Mouse (Mus musculus): Measurements from ENCODE around the gene Nmrk1. TPM values are rescaled to one million over a fixed set of nuclear protein-coding genes. Genes with fewer than 3 reads are reported as not detected.

The Nmrk1 gene
- polyA plus RNA-seq, 1 experiment from 2014 or later = 6.7 TPM

GRCm38 (mm10) chr19:18692768-18693167 lies 61.0 kb downstream of the Nmrk1 start:
- peaks cover 4% of the 10 kb centered on the region; the same call in 1 of the 2 replicates for H3K36me3 ChIP-seq (ENCODE audit: control insufficient read depth, insufficient read depth, low read length)
- H3K4me3 ChIP-seq (ENCODE audit: low read depth, low read length) = no peak overlapping the region
- no peak overlapping the region for H3K27ac ChIP-seq (ENCODE audit: low read length)
- ATAC-seq = no peak
- no peaks in the 10 kb centered on the region for H3K9me3 ChIP-seq (replicated peaks; ENCODE audit: control insufficient read depth, low read length, poor library complexity, severe bottlenecking)
- H3K4me2 ChIP-seq (ENCODE audit: low read length) = no peak overlapping the region
- 88% methylated on average over 2 of the region's 2 CpGs for WGBS
- no peaks in the 10 kb centered on the region for H3K4me1 ChIP-seq (ENCODE audit: control insufficient read depth, insufficient read depth, low read length)
- no peaks in the 10 kb centered on the region for H3K27me3 ChIP-seq (ENCODE audit: control insufficient read depth, insufficient read depth, low read depth, low read length)
- no peak overlapping the region for H3K9ac ChIP-seq (ENCODE audit: low read depth, low read length)

DNA sequence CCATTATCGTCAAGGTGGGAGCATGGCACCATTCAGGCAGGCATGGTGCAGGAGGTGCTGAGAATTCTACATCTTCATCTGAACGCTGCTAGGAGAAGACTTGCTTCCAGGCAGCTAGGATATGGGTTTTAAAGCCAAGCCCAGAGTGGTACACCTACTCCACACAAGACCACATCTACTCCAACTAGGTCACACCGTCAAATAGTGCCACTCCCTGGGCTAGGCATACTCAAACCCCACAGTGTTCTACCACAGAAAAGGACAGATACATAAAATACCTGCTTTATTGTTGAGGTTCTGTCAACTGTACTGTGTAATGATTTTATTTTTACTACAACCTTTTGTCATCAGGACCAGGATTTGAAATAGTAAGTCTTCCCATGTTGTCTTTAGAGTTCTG lies 63.4 kb downstream of the Nmrk1 start:
- Histone ChIP-seq H3K4me3 (ENCODE audit: low read depth, low read length) (no peak overlapping the region), H3K36me3 (ENCODE audit: control insufficient read depth, insufficient read depth, low read length) (peaks cover 4% of the 10 kb centered on the region; the same call in 1 of the 2 replicates), H3K27me3 (ENCODE audit: control insufficient read depth, insufficient read depth, low read depth, low read length) (no peaks in the 10 kb centered on the region), H3K9me3 (replicated peaks; ENCODE audit: control insufficient read depth, low read length, poor library complexity, severe bottlenecking) (no peaks in the 10 kb centered on the region), H3K4me2 (ENCODE audit: low read length) (no peak overlapping the region), H3K4me1 (ENCODE audit: control insufficient read depth, insufficient read depth, low read length) (no peaks in the 10 kb centered on the region), H3K9ac (ENCODE audit: low read depth, low read length) (no peak overlapping the region), H3K27ac (ENCODE audit: low read length) (no peak overlapping the region)
- 96% methylated on average over 3 of the region's 3 CpGs for WGBS
- no peak for ATAC-seq

DNA sequence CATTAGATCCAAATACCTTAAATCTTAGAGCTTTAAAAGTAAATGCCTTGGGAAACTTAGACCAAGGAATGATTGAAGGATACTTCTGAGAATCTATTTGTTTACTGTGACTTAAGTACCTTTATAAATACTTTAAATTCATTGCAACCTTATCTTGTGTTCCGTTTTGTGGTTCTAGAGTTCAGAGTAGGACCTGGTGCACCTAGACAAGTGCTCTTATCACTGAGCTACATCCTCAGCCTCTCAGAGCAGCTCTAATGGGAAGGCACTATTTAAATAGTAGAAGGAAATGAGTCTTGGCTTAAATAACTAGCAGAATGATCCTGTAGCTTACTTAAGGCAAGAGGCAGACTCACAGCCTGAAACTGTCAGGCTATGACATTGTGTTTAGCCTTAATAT lies 63.8 kb downstream of the Nmrk1 start:
- Histone ChIP-seq H3K4me1 (ENCODE audit: control insufficient read depth, insufficient read depth, low read length) (no peaks in the 10 kb centered on the region), H3K27me3 (ENCODE audit: control insufficient read depth, insufficient read depth, low read depth, low read length) (no peaks in the 10 kb centered on the region), H3K4me3 (ENCODE audit: low read depth, low read length) (no peak overlapping the region), H3K36me3 (ENCODE audit: control insufficient read depth, insufficient read depth, low read length) (peaks cover 4% of the 10 kb centered on the region; the same call in 1 of the 2 replicates), H3K4me2 (ENCODE audit: low read length) (no peak overlapping the region), H3K9ac (ENCODE audit: low read depth, low read length) (no peak overlapping the region), H3K27ac (ENCODE audit: low read length) (no peak overlapping the region), H3K9me3 (replicated peaks; ENCODE audit: control insufficient read depth, low read length, poor library complexity, severe bottlenecking) (no peaks in the 10 kb centered on the region)
- 89% methylated on average over 1 of the region's 1 CpGs for WGBS
- no peak for ATAC-seq

Other genes starting within 250 kb of the Nmrk1 start
- 32.1 and 32.2 TPM in 2 replicates for gene Ostf1, start 127 bp upstream of the Nmrk1 start, polyA plus RNA-seq (2015; fragmentation: Nextera tagmentation; extraction: Ambion mirVana)
- gene Carnmt1, start 38.8 kb downstream of the Nmrk1 start, polyA plus RNA-seq (2015; fragmentation: Nextera tagmentation; extraction: Ambion mirVana) = 10.1 and 10.7 TPM in 2 replicates
- 43.0 and 45.0 TPM in 2 replicates for gene D030056L22Rik, start 81.2 kb downstream of the Nmrk1 start, polyA plus RNA-seq (2015; fragmentation: Nextera tagmentation; extraction: Ambion mirVana)
- 0.34 and 0.48 TPM in 2 replicates for gene Trpm6, start 118.0 kb downstream of the Nmrk1 start, polyA plus RNA-seq (2015; fragmentation: Nextera tagmentation; extraction: Ambion mirVana)